Mouse (Mus musculus) kidney, postnatal 0 days (tissue): Measurements from ENCODE around the gene Cryba4. TPM values are rescaled to one million over a fixed set of nuclear protein-coding genes. Genes with fewer than 3 reads are reported as not detected.

ENCODE experiments used
- ATAC-seq: fragments of 200-750 bp; cut with Nextera tagmentation; replicated peaks from 2 replicates; pipeline ENCODE4 v1.8.0; 2017; ENCODE audit warnings: low read depth, moderate number of reproducible peaks, moderate TSS enrichment, moderate library complexity; ENCODE audit not compliant: low FRiP score
- DNase-seq: peaks from one replicate; pipeline ENCODE4 v3.0.0-alpha.2; 2016; ENCODE audit warnings: low spot score
- H3K27ac ChIP-seq: fragments of 300-500 bp; sonication (generic); 2 replicates; pipeline ENCODE4 v1.5.1; 2014; ENCODE audit warnings: mild to moderate bottlenecking
- H3K27me3 ChIP-seq: fragments of 300-500 bp; sonication (generic); 2 replicates; pipeline ENCODE4 v1.6.1; 2014; ENCODE audit warnings: low read length, mixed read lengths; ENCODE audit not compliant: insufficient read depth
- H3K36me3 ChIP-seq: fragments of 300-500 bp; sonication (generic); 2 replicates; pipeline ENCODE4 v1.6.1; 2014; ENCODE audit warnings: low read length, mixed read lengths; ENCODE audit not compliant: insufficient read depth
- H3K4me1 ChIP-seq: fragments of 300-500 bp; sonication (generic); replicated peaks from 2 replicates; pipeline ENCODE4 v1.6.1; 2014; ENCODE audit warnings: antibody characterized with exemption, low read length, mixed read lengths; ENCODE audit not compliant: insufficient read depth
- H3K4me2 ChIP-seq: fragments of 300-500 bp; sonication (generic); 2 replicates; pipeline ENCODE4 v1.6.1; 2014; ENCODE audit warnings: mild to moderate bottlenecking, low read length, moderate library complexity, mixed read lengths
- H3K4me3 ChIP-seq: fragments of 300-500 bp; sonication (generic); replicated peaks from 2 replicates; pipeline ENCODE4 v1.5.1; 2014; ENCODE audit warnings: low read depth, low read length
- H3K9ac ChIP-seq: fragments of 300-500 bp; sonication (generic); 2 replicates; pipeline ENCODE4 v1.6.1; 2014; ENCODE audit warnings: low read depth, low read length
- H3K9me3 ChIP-seq: fragments of 300-500 bp; sonication (generic); replicated peaks from 2 replicates; pipeline ENCODE4 v1.6.1; 2016; ENCODE audit warnings: low read length, inconsistent platforms, mixed read lengths
- CTCF ChIP-seq: IDR thresholded peaks from 2 replicates; pipeline ENCODE4 v1.5.1; 2016; ENCODE audit warnings: antibody characterized with exemption, low read depth, mild to moderate bottlenecking, moderate library complexity
- WGBS: fragments of 180-500 bp; shearing (Covaris S2); extraction: QIAGEN DNeasy Blood & Tissue Kit; methylation state at CpG from one replicate; pipeline ENCODE4 v1.1.7; 2014; 5-methylcytosine and 5-hydroxymethylcytosine counted together
- polyA plus RNA-seq: library from polyadenylated mRNA; unstranded; fragments of >200 nt; fragmentation: Nextera tagmentation; extraction: Ambion mirVana; gene quantifications from 2 replicates; pipeline ENCODE4 v1.2.1, GENCODE M21; 2015

Gene Cryba4
- polyA plus RNA-seq, 1 experiment from 2014 or later = 0.58 TPM

GRCm38 (mm10) chr5:112264099-112264498 lies 11.8 kb upstream of the Cryba4 start:
- no peak for TF ChIP-seq CTCF

GRCm38 (mm10) chr5:112260818-112261217 lies 8.5 kb upstream of the Cryba4 start:
- Histone ChIP-seq H3K4me1 (0 out of 2 replicates have a peak, but pooled peaks cover 4% of the 10 kb centered on the region), H3K4me3 (no peak overlapping the region), H3K27me3 (no peaks in the 10 kb centered on the region), H3K9ac (no peak overlapping the region), H3K36me3 (no peaks in the 10 kb centered on the region), H3K9me3 (no peaks in the 10 kb centered on the region), H3K4me2 (no peak overlapping the region), H3K27ac (no peak overlapping the region)
- WGBS = 80% methylated on average over 3 of the region's 3 CpGs
- no peak for ATAC-seq
- DNase-seq = no peak
- no peak for TF ChIP-seq CTCF

More at GRCm38 (mm10) chr5:112264099-112264498, 11.8 kb upstream of the Cryba4 start:
- no peaks in the 10 kb centered on the region for H3K9me3 ChIP-seq
- no peak overlapping the region for H3K4me3 ChIP-seq
- no peak overlapping the region for H3K9ac ChIP-seq
- no peaks in the 10 kb centered on the region for H3K27me3 ChIP-seq
- H3K36me3 ChIP-seq = no peaks in the 10 kb centered on the region
- ATAC-seq (no peak), DNase-seq (no peak)
- H3K4me1 ChIP-seq = no peaks in the 10 kb centered on the region
- no peak overlapping the region for H3K4me2 ChIP-seq
- 71% methylated on average over 7 of the region's 7 CpGs for WGBS
- no peak overlapping the region for H3K27ac ChIP-seq

DNA sequence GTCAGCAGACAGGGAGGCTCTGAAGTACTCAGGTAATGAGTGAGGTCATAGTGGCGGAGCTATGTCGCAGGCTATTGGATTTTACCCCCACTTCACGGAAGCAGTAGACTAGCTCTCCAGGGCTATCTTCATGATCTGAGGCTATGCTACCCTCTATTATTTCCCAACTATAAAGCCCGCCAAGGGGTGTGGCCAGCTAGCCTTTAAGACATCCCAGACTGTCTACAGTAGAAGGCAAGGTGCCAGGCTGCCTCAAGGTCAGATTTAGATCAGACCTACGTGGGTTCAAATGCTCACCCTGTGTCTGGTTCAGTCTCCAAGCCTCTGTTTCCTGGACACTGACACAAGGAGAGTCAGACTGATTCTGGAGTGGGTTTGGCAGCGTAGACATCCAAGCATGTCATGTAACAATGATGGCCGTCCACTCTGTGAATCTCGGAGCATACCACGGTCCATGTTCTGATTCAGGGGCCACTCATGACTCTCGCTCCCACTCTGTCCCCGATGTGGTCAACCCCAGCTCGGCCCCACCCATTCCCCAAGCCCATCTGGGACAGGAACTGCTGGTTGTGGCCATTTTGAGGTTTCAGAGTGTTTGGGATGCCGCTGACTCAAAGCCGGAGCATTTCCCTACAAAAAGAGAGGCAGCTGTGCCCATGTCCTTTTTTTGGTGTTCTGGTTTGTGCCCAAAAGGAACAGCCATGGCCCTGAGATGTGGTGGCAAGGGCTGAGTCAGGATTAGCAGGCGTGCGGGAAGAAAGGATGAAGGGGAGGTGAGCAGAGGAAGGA lies 7.7 kb upstream of the Cryba4 start:
- H3K4me1 ChIP-seq = 0 out of 2 replicates have a peak, but pooled peaks cover 7% of the 10 kb centered on the region
- no peaks in the 10 kb centered on the region for H3K9me3 ChIP-seq
- ATAC-seq (no peak), DNase-seq (no peak)
- no peak overlapping the region for H3K9ac ChIP-seq
- no peak overlapping the region for H3K4me2 ChIP-seq
- no peak for TF ChIP-seq CTCF
- WGBS = 86% methylated on average over 16 of the region's 16 CpGs
- H3K27me3 ChIP-seq = no peaks in the 10 kb centered on the region
- no peaks in the 10 kb centered on the region for H3K36me3 ChIP-seq
- no peak overlapping the region for H3K27ac ChIP-seq
- no peak overlapping the region for H3K4me3 ChIP-seq

GRCm38 (mm10) chr5:112257896-112258295 lies 5.6 kb upstream of the Cryba4 start:
- Histone ChIP-seq H3K36me3 (no peaks in the 10 kb centered on the region), H3K27me3 (no peaks in the 10 kb centered on the region), H3K27ac (no peak overlapping the region), H3K4me2 (no peak overlapping the region), H3K4me1 (0 out of 2 replicates have a peak, but pooled peaks cover 12% of the 10 kb centered on the region), H3K9ac (no peak overlapping the region), H3K4me3 (no peak overlapping the region), H3K9me3 (no peaks in the 10 kb centered on the region)
- ATAC-seq (no peak), DNase-seq (no peak)
- TF ChIP-seq CTCF = no peak
- WGBS = 52% methylated on average over 3 of the region's 3 CpGs

GRCm38 (mm10) chr5:112256457-112256856 lies 4.1 kb upstream of the Cryba4 start:
- Histone ChIP-seq H3K4me1 (0 out of 2 replicates have a peak, but pooled peaks cover 12% of the 10 kb centered on the region), H3K36me3 (no peaks in the 10 kb centered on the region), H3K9ac (no peak overlapping the region), H3K27me3 (no peaks in the 10 kb centered on the region), H3K27ac (no peak overlapping the region), H3K4me2 (no peak overlapping the region), H3K4me3 (no peak overlapping the region), H3K9me3 (no peaks in the 10 kb centered on the region)
- no peak for TF ChIP-seq CTCF
- ATAC-seq = no peak
- 73% methylated on average over 9 of the region's 9 CpGs for WGBS
- DNase-seq = no peak

DNA sequence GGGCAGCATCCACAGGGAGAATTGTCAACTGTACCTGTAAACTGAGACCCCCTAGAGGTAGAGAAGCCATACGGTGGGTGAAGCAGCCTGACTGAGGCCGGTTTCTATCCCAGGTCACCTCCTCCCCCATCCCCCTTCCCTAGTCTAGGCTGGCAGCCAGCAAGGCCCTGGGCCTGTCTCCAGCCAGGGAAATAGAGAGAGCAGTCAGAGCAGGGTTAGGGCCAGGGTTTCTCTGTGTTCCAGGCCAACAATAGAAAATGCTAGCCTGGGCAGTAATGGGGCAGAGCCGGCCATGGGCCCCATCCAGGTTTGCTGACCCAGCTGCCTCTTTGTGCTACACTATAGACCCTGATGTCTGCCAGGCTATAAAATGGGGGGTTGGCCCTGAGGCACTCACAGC lies 3.1 kb upstream of the Cryba4 start, which contains the start of gene Crybb1:
TSS of gene Crybb1 (plus strand) at position 390 of the 400 bp plus-strand sequence.
- no peaks in the 10 kb centered on the region for H3K27me3 ChIP-seq
- H3K36me3 ChIP-seq = no peaks in the 10 kb centered on the region
- H3K4me2 ChIP-seq = no peak within 1 kb of the TSS
- no peak within 1 kb of the TSS for H3K4me3 ChIP-seq
- no peak for ATAC-seq
- H3K9ac ChIP-seq = 0 out of 2 replicates have a peak within 1 kb of the TSS, but pooled peaks have one; percentile 1
- WGBS = 46% methylated on average over 3 of the region's 3 CpGs
- DNase-seq = no peak
- H3K27ac ChIP-seq = 0 out of 2 replicates have a peak within 1 kb of the TSS, but pooled peaks have one; percentile 19
- no peak for TF ChIP-seq CTCF
- H3K4me1 ChIP-seq = 0 out of 2 replicates have a peak, but pooled peaks cover 12% of the 10 kb centered on the region
- no peaks in the 10 kb centered on the region for H3K9me3 ChIP-seq
